In the genomic region with DNA sequence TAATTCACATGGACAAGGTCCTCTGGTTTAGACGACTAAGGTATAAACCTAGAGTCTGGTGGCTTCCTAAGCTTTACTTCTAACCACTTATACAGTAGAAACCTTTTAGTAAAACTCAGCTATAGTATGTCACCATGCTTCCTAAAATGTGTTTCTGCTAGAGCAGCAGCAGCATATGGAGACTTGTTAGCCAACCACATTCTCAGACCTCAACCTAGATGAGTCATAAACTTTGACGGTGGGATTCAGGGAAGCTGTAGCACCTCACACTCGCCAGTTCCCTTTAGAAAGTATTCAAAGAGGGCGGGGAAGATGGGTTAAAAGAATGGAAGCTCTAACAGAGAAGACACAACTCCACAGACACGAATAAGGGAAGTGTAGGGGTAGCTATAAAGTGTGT, we compare ENCODE assay signal across 20 mouse cellular contexts.
DNase-seq lines count a peak whose midpoint lies in the region; ATAC-seq lines count a peak whose summit lies in the region.
"Had no signal": no experiment of that assay in that cellular context is flagged by ENCODE, and none has a peak within 500 bp of the region (broad histone marks: within the 10 kb centered on the region; RNA-seq: fewer than 3 reads in every experiment).

No protein-coding gene starts in this region.

- no peak for DNase-seq in frontal cortex, postnatal 25 days (ENCODE audit: low spot score in 2 of 2)
- DNase-seq in right cerebral cortex, adult 18-20 months = peak; percentile 11
- no peak for DNase-seq in right cerebral cortex, postnatal 25 days
- DNase-seq in brain, adult 2 months (ENCODE audit: low read depth, low spot score) = peak; percentile 19
- no peak for DNase-seq in heart, postnatal 14 days
- DNase-seq: adrenal gland, adult 2 months; adrenal gland, adult 8-10 months; adrenal gland, postnatal 10 days; adrenal gland, postnatal 14 days; adrenal gland, postnatal 25 days; adrenal gland, postnatal 36 days; B cell, adult 2 months; cerebellum, adult 11 months; cerebellum, adult 11-12 months; cerebellum, adult 18-20 months; cerebellum, adult 2 months had no signal

- intact Hi-C loops in heart, postnatal 14 days (cut with DNase I) = no loop called here

- peak; percentile 59; the same call in 1 of the 2 replicates for ATAC-seq in frontal cortex, adult (ENCODE audit: low TSS enrichment)
- ATAC-seq: activated CD4-positive, CD25-positive, alpha-beta regulatory T cell, adult 4 months; CD4-positive, CD25-positive, alpha-beta regulatory T cell, adult 4 months; Patski had no signal

Comparison
In these comparisons a context has a peak if more than half of its experiments do, and no peak if none do; other contexts are left out.
1. DNase-seq: peak in right cerebral cortex, adult 18-20 months (single experiment) and brain, adult 2 months (single experiment); none in frontal cortex, postnatal 25 days (0 of 2), right cerebral cortex, postnatal 25 days (single experiment) and heart, postnatal 14 days (0 of 2).